Mouse (Mus musculus) kidney, adult 2 months (tissue): Measurements from ENCODE around the gene Cckbr.

ENCODE experiments used
- CTCF ChIP-seq: fragments of 200-500 bp; conservative IDR thresholded peaks from 2 replicates; pipeline ENCODE4 v1.5.1; 2011; ENCODE audit warnings: low read depth, mild to moderate bottlenecking, control low read depth, low read length, moderate library complexity, mixed read lengths; ENCODE audit not compliant: insufficient read depth, insufficient read length
- POLR2A ChIP-seq: fragments of 200-500 bp; IDR thresholded peaks from one replicate; pipeline ENCODE4 v1.6.1; 2011; ENCODE audit warnings: low read depth, low read length, control low read depth

- TF ChIP-seq POLR2A (no peak), CTCF (no peak)
These were observed 51.8 kb downstream of the Cckbr start for GRCm38 (mm10) chr7:105477433-105477700.
